Mouse (Mus musculus) 416B (cell line): ENCODE results near the gene Adk.

Source experiments
- DNase-seq: peaks from one replicate; pipeline ENCODE4 v3.0.0; 2011; ENCODE audit warnings: low read depth

Adk gene

GRCm38 (mm10) chr14:21275786-21276185 lies 223.4 kb downstream of the Adk start:
- no peak for DNase-seq

DNA sequence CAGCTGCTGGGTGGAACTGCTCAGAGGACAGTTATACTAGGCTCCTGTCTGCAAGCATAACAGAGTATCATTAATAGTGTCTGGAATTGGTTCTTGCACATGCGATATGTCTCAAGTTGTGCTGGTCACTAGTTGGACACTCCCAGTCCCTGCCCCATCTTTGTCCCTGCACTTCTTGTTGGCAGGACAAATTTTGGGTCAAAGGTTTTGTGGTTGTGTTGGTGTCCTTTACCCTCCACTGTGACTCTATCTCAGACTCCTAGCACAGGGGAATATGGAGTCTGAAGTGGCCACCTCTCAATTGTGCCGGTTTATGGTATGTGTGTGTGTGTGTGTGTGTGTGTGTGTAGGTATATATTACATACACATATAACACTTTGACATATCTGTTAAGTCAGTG lies 225.9 kb downstream of the Adk start:
- no peak for DNase-seq

DNA sequence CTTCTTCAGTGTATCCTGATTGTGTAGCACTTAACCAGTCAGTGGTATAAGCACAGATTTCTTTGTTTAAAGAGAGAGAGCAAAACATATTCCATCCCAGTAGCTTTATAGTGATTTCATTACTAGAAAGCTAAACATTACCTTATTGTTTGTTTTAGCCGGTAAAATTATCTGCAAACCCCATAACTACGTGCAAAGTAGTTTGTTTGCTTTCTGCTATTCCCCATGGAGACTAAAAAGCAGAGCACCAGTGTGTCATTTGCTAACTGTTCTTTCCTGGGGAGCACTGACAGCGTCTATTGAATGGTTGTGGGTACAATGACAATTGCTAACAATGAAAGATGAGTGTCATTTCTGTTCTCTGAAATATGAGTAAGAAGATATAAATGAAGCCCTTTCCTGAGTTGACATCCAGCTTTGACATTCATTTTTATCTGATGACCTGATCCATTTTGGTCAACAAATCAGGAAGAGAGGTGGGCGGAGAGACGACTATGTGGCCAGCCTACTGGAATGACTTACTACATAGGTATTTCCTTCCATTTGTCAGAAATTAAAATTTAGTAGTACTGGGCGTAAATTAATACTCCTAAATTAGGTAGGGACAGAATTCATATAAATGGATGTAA lies 226.6 kb downstream of the Adk start:
- peak; percentile 21 for DNase-seq

GRCm38 (mm10) chr14:21280451-21280850 lies 228.1 kb downstream of the Adk start:
- peak; percentile 76 for DNase-seq

- DNase-seq: no peak
These were observed 229.1 kb downstream of the Adk start for GRCm38 (mm10) chr14:21281506-21281905.

DNA sequence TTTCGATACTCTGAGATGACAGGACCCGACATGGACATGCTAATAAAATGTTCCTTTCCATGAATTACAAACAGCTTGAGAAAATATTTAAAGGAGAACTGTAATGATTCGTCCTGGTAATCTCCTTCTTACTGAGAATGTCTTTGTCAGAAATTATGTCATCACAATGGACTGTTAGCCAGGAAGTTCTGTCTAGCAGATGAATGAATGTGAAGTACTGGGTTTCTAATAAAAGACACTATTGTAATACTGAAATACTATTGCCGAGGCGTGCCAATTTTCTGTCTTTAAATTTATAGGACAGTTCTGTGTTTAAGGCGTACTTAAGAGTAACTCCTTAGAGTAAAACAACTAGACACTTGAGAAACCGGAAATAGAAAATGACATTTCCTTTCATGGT lies 231.7 kb downstream of the Adk start:
- DNase-seq: no peak

DNA sequence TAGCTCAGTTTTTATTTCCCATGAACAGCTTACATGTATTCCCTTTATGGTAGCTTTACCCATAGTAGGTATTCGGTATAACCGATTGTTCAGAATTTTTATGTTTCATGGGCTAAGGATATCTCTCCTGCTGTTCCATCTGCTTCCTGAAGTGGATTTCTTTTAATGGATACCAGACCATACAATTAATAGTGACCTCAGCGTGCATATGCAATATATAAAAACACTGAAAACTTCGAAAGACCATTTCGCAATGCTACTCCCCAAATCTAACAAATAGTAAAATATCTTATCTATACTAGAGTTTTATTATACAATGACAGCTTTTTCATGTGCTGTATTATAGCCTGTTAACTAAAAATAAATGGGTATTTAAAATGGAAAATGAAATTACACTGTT lies 232.5 kb downstream of the Adk start:
- no peak for DNase-seq

- no peak for DNase-seq
These were observed 233.9 kb downstream of the Adk start for GRCm38 (mm10) chr14:21286274-21286673.

DNA sequence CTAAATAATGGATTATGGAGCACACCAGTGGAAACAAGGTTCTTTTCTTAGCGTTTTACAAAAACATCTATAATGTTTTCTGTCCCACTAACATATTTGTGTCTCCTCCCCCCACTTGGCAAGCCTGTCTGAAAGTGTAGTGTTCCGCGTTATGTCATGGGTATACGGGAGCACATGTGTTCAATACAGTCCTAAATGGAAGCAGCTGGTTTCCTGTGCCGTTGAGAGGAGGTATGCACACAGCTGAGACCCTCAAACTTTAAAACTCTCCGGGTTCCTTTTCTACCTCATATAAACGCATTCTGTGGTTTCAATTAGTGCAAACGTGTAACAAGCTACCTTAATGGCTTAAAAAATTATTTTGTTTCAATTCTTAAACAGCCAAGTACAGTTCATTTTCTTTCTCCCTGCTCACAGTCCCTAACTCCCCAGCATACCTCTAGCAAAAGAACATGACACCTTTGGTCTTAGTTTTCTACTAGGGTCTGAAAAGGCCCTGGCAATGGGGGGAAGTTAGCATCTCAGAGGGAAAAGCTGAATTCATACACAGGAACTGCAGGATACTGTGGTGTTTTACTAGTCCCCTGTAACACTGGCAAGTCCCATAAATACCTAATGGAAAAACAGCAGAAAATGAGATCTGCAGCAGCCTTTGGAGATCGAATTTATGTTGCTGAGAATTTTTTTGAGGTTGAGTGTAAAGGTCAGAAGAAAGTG lies 235.5 kb downstream of the Adk start:
- DNase-seq: no peak

DNA sequence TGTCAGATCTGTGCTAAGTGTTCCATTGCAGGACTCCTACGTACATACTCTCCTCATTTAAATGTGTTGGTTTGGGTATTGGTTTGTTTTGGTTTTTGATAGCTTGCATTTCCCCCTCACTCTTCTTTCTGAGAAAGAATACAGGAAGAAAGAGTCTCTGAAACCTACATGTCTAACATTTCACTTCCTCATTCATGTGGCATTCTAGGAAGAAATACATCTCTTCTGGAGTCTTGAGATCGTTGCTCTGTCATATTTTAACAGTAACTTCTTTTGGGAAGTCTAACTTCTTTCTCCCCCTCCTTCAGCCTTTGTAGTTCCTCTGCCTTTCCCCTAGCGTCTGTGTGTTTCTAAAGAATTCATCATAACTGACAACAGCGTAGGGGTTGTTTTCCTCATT lies 247.4 kb downstream of the Adk start:
- no peak for DNase-seq

DNA sequence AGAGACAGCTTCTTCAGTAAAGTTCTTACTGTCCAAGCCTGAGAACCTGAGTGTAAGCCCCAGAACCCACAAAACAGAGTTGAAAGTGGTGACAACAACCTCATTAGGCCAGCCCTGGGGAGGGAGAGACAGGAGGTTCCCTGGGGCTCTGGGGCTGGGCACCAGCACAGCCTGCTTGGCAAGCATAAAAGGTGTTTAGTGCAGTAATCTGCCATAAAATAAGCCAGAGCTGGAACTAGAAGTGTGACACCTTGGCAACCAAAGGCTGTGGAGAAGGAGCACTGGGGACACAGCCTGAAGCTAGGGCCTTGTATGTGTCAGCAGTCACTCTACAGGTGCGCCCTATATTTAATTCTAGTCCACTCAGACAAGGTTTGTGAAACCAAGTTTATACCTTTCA lies 252.4 kb downstream of the Adk start:
- no peak for DNase-seq

DNA sequence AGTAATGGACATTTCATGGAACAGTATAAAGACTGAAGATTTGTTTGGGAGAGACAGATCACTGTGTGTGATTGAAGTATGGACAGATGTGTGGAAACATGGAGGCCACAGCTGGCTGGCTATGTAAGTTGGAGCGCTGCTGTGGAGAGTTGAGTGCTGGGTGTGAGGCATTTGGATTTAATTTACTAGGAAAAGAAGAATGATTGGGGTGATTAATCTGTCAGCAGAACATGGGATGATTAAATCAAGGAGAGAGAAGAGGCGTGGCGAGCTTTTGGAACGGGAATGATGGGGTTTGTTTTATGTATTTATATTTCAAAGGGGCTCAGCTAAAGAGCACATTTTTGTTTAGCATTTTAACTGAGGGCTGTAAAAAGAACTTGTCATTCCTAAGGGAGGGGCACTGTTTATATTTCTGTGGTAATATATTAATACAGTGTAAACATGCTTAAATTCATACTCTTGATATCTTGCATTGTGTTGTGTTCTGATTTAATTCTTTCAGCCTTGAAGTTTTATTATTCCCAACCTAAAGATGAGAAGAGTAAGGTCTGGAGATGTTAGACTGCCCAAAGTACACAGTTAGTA lies 256.1 kb downstream of the Adk start:
- no peak for DNase-seq

- no peak for DNase-seq
These were observed 258.2 kb downstream of the Adk start for GRCm38 (mm10) chr14:21310530-21310929.

DNA sequence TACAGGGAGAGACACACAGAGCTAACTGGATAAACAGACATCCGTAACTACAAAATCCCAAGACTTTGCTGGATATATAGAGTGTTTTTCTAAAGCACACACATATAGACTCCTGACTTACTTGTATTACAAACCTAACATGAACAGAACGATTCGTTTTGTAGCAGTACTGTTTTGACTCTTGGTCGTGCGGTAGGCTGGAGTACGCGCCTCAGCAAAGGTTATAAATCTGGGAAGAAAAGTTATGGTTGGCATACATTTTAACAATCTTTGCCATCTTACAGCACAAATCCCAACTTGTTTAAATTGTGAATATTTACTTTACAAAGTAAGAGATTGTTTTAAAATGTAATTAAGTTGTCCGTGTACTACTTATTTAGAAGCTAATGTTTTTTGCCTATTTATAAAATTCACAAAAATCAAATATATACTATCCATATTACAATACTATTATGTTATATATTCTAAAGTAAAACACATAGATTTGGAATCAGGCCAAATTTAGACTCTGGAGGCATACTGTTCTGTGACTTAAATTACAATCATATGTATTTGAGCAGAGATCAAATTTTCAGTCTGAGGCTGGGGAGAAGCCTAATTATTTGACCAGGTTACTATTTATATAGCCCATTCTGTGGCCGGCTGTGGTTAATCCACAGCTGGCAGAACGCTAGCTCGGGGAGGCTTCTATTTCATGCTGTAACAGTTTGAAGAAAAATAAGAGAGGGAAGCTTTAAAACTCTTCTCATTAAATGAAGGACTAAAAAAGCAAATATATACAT lies 261.4 kb downstream of the Adk start:
- DNase-seq: peak; percentile 46

- peak; percentile 61 for DNase-seq
These were observed 262.1 kb downstream of the Adk start for GRCm38 (mm10) chr14:21314466-21314865.

GRCm38 (mm10) chr14:21334826-21335225 lies 282.5 kb downstream of the Adk start:
- peak; percentile 26 for DNase-seq

GRCm38 (mm10) chr14:21335691-21336314 lies 283.4 kb downstream of the Adk start:
- peak; percentile 27 for DNase-seq

DNA sequence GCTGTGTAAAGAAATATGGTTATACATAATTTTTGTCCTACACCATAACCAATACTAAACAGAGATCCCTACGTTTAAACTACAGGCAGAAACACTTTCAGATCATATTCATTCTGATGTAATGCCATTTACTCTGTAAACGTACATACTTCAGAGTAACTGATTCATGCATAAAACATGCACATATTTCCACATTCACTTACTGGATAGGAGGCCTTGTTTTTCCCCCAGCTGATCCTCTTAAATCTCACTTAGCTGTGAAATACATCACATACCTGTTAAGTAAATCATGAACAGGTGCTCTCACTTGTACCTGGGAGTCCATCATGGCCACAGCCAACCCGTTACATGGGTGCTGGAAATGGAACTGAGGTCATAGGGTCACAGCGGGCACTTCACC lies 285.6 kb downstream of the Adk start:
- no peak for DNase-seq

DNA sequence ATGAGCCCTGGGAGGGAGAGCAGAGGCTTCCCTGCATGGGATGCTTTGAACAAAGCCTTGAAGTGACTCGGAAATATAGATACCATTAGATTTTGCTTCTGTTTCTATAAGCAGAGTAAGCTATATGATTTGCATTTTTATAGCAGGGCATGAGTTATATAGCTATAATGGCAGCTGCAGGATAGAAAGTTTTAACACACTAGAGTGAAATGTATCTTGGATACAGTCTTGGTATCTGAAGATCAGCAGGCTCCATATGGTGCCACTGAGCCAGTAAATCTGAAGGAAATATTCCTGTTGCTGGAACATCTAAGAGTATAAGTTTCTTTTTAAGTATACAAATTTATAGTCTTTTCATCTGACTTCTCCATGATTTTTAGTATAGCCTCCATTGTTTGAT lies 288.8 kb downstream of the Adk start:
- DNase-seq: no peak

GRCm38 (mm10) chr14:21342984-21343383 lies 290.6 kb downstream of the Adk start:
- no peak for DNase-seq

GRCm38 (mm10) chr14:21344896-21345295 lies 292.5 kb downstream of the Adk start:
- no peak for DNase-seq

- no peak for DNase-seq
These were observed 296.4 kb downstream of the Adk start for GRCm38 (mm10) chr14:21348611-21349260.
